Mouse (Mus musculus): ENCODE results near the gene Krt24. TPM values are rescaled to one million over a fixed set of nuclear protein-coding genes. Genes with fewer than 3 reads are reported as not detected.
"Not testable (repeated sequence)": the region's sequence is repeated elsewhere in the genome, so short reads cannot be mapped to it uniquely, and the experiment has no call there.

Gene Krt24
- polyA plus RNA-seq, 1 experiment from 2014 or later = not detected

- 58% methylated on average over 4 of the region's 4 CpGs for WGBS
- no peaks in the 10 kb centered on the region for H3K27me3 ChIP-seq (ENCODE audit: poor library complexity, severe bottlenecking)
- no peaks in the 10 kb centered on the region for H3K36me3 ChIP-seq (replicated peaks)
- H3K9me3 ChIP-seq = no peaks in the 10 kb centered on the region
- H3K4me1 ChIP-seq = peaks cover 7% of the 10 kb centered on the region
- no peak overlapping the region for H3K4me3 ChIP-seq
- no peak for DNase-seq (ENCODE audit: extremely low spot score, low spot score)
- no peak overlapping the region for H3K27ac ChIP-seq
Observed at GRCm38 (mm10) chr11:99249115-99249514, 35.9 kb downstream of the Krt24 start.

- Histone ChIP-seq H3K4me1 (peaks cover 8% of the 10 kb centered on the region), H3K9me3 (no peaks in the 10 kb centered on the region), H3K27ac (no peak overlapping the region), H3K36me3 (replicated peaks) (no peaks in the 10 kb centered on the region), H3K27me3 (ENCODE audit: poor library complexity, severe bottlenecking) (no peaks in the 10 kb centered on the region), H3K4me3 (no peak overlapping the region)
- no peak for DNase-seq (ENCODE audit: extremely low spot score, low spot score)
- 91% methylated on average over 4 of the region's 4 CpGs for WGBS
Observed at GRCm38 (mm10) chr11:99247916-99248315, 37.1 kb downstream of the Krt24 start.

- not testable (repeated sequence) for H3K4me1 ChIP-seq; H3K27ac ChIP-seq; H3K4me3 ChIP-seq; DNase-seq (ENCODE audit: extremely low spot score, low spot score); H3K36me3 ChIP-seq (replicated peaks); H3K9me3 ChIP-seq; H3K27me3 ChIP-seq (ENCODE audit: poor library complexity, severe bottlenecking)
- 55% methylated on average over 3 of the region's 3 CpGs for WGBS
Observed at GRCm38 (mm10) chr11:99244519-99244918, 40.5 kb downstream of the Krt24 start.

GRCm38 (mm10) chr11:99243820-99244374, 41.2 kb downstream of the Krt24 start, which contains the start of gene Krt222:
TSS of gene Krt222 (minus strand) at chr11:99244085.
- peak within 1 kb of the TSS; percentile 40 for H3K4me3 ChIP-seq
- H3K27me3 ChIP-seq (ENCODE audit: poor library complexity, severe bottlenecking) = no peaks in the 10 kb centered on the region
- no peaks in the 10 kb centered on the region for H3K9me3 ChIP-seq
- no peaks in the 10 kb centered on the region for H3K36me3 ChIP-seq (replicated peaks)
- H3K4me1 ChIP-seq = peaks cover 8% of the 10 kb centered on the region
- H3K27ac ChIP-seq = no peak within 1 kb of the TSS
- DNase-seq (ENCODE audit: extremely low spot score, low spot score) = peak; percentile 20
- WGBS = 8% methylated on average over 17 of the region's 17 CpGs

GRCm38 (mm10) chr11:99243200-99243819, 41.8 kb downstream of the Krt24 start:
- Histone ChIP-seq H3K9me3 (no peaks in the 10 kb centered on the region), H3K4me1 (peaks cover 8% of the 10 kb centered on the region), H3K4me3 (peak overlapping the region; percentile 40), H3K27me3 (ENCODE audit: poor library complexity, severe bottlenecking) (no peaks in the 10 kb centered on the region), H3K27ac (no peak overlapping the region), H3K36me3 (replicated peaks) (no peaks in the 10 kb centered on the region)
- WGBS = 85% methylated on average over 3 of the region's 3 CpGs
- no peak for DNase-seq (ENCODE audit: extremely low spot score, low spot score)

- Histone ChIP-seq H3K36me3 (replicated peaks) (no peaks in the 10 kb centered on the region), H3K9me3 (no peaks in the 10 kb centered on the region), H3K4me3 (no peak overlapping the region), H3K4me1 (peaks cover 8% of the 10 kb centered on the region), H3K27me3 (ENCODE audit: poor library complexity, severe bottlenecking) (no peaks in the 10 kb centered on the region), H3K27ac (no peak overlapping the region)
- DNase-seq (ENCODE audit: extremely low spot score, low spot score) = no peak
- WGBS = 80% methylated on average over 5 of the region's 5 CpGs
Observed at GRCm38 (mm10) chr11:99242056-99242455, 43.0 kb downstream of the Krt24 start.

- no peak for DNase-seq (ENCODE audit: extremely low spot score, low spot score)
- H3K27me3 ChIP-seq (ENCODE audit: poor library complexity, severe bottlenecking) = no peaks in the 10 kb centered on the region
- H3K4me1 ChIP-seq = no peaks in the 10 kb centered on the region
- WGBS = 73% methylated on average over 14 of the region's 14 CpGs
- no peak overlapping the region for H3K27ac ChIP-seq
- no peaks in the 10 kb centered on the region for H3K36me3 ChIP-seq (replicated peaks)
- H3K9me3 ChIP-seq = no peaks in the 10 kb centered on the region
- no peak overlapping the region for H3K4me3 ChIP-seq
Observed at GRCm38 (mm10) chr11:99238468-99238867, 46.6 kb downstream of the Krt24 start.

- 25% methylated on average over 15 of the region's 15 CpGs for WGBS
- peak overlapping the region; percentile 87 for H3K4me3 ChIP-seq
- H3K9me3 ChIP-seq = no peaks in the 10 kb centered on the region
- peak overlapping the region; percentile 100 for H3K27ac ChIP-seq
- peaks cover 20% of the 10 kb centered on the region for H3K36me3 ChIP-seq (replicated peaks)
- no peaks in the 10 kb centered on the region for H3K27me3 ChIP-seq (ENCODE audit: poor library complexity, severe bottlenecking)
- DNase-seq (ENCODE audit: extremely low spot score, low spot score) = no peak
- H3K4me1 ChIP-seq = peaks cover 35% of the 10 kb centered on the region
Observed at GRCm38 (mm10) chr11:99231049-99231816, 53.8 kb downstream of the Krt24 start.

GRCm38 (mm10) chr11:99230261-99231048, 54.6 kb downstream of the Krt24 start, which contains the start of gene Smarce1:
TSS of gene Smarce1 (minus strand) at chr11:99231017.
- peaks cover 37% of the 10 kb centered on the region for H3K4me1 ChIP-seq
- H3K27me3 ChIP-seq (ENCODE audit: poor library complexity, severe bottlenecking) = no peaks in the 10 kb centered on the region
- H3K36me3 ChIP-seq (replicated peaks) = peaks cover 28% of the 10 kb centered on the region
- peak within 1 kb of the TSS; percentile 87 for H3K4me3 ChIP-seq
- H3K27ac ChIP-seq = peak within 1 kb of the TSS; percentile 100
- under 1% methylated on average over 87 of the region's 87 CpGs for WGBS
- no peaks in the 10 kb centered on the region for H3K9me3 ChIP-seq
- peak; percentile 82 for DNase-seq (ENCODE audit: extremely low spot score, low spot score)

Other genes with a start within 250 kb of the Krt24 start
- 364 and 368 TPM in 2 replicates for gene Igfbp4, start 244.0 kb downstream of the Krt24 start, polyA plus RNA-seq (2016; fragmentation: Nextera tagmentation; extraction: Ambion mirVana)
- 0.49 and 0.81 TPM in 2 replicates for gene Tns4, start 196.0 kb downstream of the Krt24 start, polyA plus RNA-seq (2016; fragmentation: Nextera tagmentation; extraction: Ambion mirVana)
- gene Ccr7, start 130.2 kb downstream of the Krt24 start, polyA plus RNA-seq (2016; fragmentation: Nextera tagmentation; extraction: Ambion mirVana) = 0.25 and 0.30 TPM in 2 replicates
- 322 and 372 TPM in 2 replicates for gene Smarce1, start 54.2 kb downstream of the Krt24 start, polyA plus RNA-seq (2016; fragmentation: Nextera tagmentation; extraction: Ambion mirVana)
- 0.07 and 0.12 TPM in 2 replicates for gene Krt222, start 41.2 kb downstream of the Krt24 start, polyA plus RNA-seq (2016; fragmentation: Nextera tagmentation; extraction: Ambion mirVana)
- not detected in 2 replicates for gene Krt25, start 37.7 kb upstream of the Krt24 start, polyA plus RNA-seq (2016; fragmentation: Nextera tagmentation; extraction: Ambion mirVana)
- gene Krt26, start 52.7 kb upstream of the Krt24 start, polyA plus RNA-seq (2016; fragmentation: Nextera tagmentation; extraction: Ambion mirVana) = not detected in 2 replicates
- not detected in 2 replicates for gene Krt27, start 65.8 kb upstream of the Krt24 start, polyA plus RNA-seq (2016; fragmentation: Nextera tagmentation; extraction: Ambion mirVana)
- gene Krt28, start 89.6 kb upstream of the Krt24 start, polyA plus RNA-seq (2016; fragmentation: Nextera tagmentation; extraction: Ambion mirVana) = 0.22 and 0.36 TPM in 2 replicates
- gene Krt10, start 104.1 kb upstream of the Krt24 start, polyA plus RNA-seq (2016; fragmentation: Nextera tagmentation; extraction: Ambion mirVana) = 20.6 and 22.0 TPM in 2 replicates
- gene Krt12, start 137.0 kb upstream of the Krt24 start, polyA plus RNA-seq (2016; fragmentation: Nextera tagmentation; extraction: Ambion mirVana) = not detected in 2 replicates
- gene Krt20, start 152.9 kb upstream of the Krt24 start, polyA plus RNA-seq (2016; fragmentation: Nextera tagmentation; extraction: Ambion mirVana) = 0.35 and 0.64 TPM in 2 replicates
- 0.20 TPM in 1 of 2 replicates, not detected in the other for gene Krt23, start 207.9 kb upstream of the Krt24 start, polyA plus RNA-seq (2016; fragmentation: Nextera tagmentation; extraction: Ambion mirVana)
- gene Krt39, start 236.1 kb upstream of the Krt24 start, polyA plus RNA-seq (2016; fragmentation: Nextera tagmentation; extraction: Ambion mirVana) = not detected in 2 replicates